Mouse (Mus musculus) neural tube, embryonic 15.5 days (tissue): ENCODE results near the gene Rbm28. TPM values are rescaled to one million over a fixed set of nuclear protein-coding genes. Genes with fewer than 3 reads are reported as not detected.
A peak's percentile ranks its signal among the peaks of the same experiment; 100 is the strongest.

Source experiments
- ATAC-seq: fragments of 200-750 bp; cut with Nextera tagmentation; 2 replicates; pipeline ENCODE4 v1.8.0; 2017; ENCODE audit warnings: mild to moderate bottlenecking, moderate TSS enrichment, moderate library complexity; ENCODE audit not compliant: low FRiP score
- H3K27ac ChIP-seq: fragments of 300-500 bp; sonication (generic); replicated peaks from 2 replicates; pipeline ENCODE4 v1.5.1; 2015; ENCODE audit warnings: mild to moderate bottlenecking, inconsistent platforms
- H3K27me3 ChIP-seq: fragments of 300-500 bp; sonication (generic); replicated peaks from 2 replicates; pipeline ENCODE4 v1.6.1; 2015; ENCODE audit warnings: inconsistent platforms
- H3K36me3 ChIP-seq: fragments of 300-500 bp; sonication (generic); 2 replicates; pipeline ENCODE4 v1.6.1; 2015; ENCODE audit warnings: inconsistent platforms
- H3K4me1 ChIP-seq: fragments of 300-500 bp; sonication (generic); 2 replicates; pipeline ENCODE4 v1.6.1; 2015; ENCODE audit warnings: inconsistent platforms
- H3K4me2 ChIP-seq: fragments of 300-500 bp; sonication (generic); 2 replicates; pipeline ENCODE4 v1.6.1; 2015; ENCODE audit warnings: inconsistent platforms, mild to moderate bottlenecking, moderate library complexity
- H3K4me3 ChIP-seq: fragments of 300-500 bp; sonication (generic); replicated peaks from 2 replicates; pipeline ENCODE4 v1.5.1; 2015; ENCODE audit warnings: mild to moderate bottlenecking, inconsistent platforms
- H3K9ac ChIP-seq: fragments of 300-500 bp; sonication (generic); replicated peaks from 2 replicates; pipeline ENCODE4 v1.6.1; 2015; ENCODE audit warnings: mild to moderate bottlenecking, inconsistent platforms
- H3K9me3 ChIP-seq: fragments of 300-500 bp; sonication (generic); replicated peaks from 2 replicates; pipeline ENCODE4 v1.6.1; 2016; ENCODE audit warnings: inconsistent platforms
- WGBS: fragments of 180-500 bp; shearing (Covaris S2); methylation state at CpG from one replicate; pipeline ENCODE4 v1.1.7; 2015; ENCODE audit warnings: mixed read lengths; 5-methylcytosine and 5-hydroxymethylcytosine counted together
- polyA plus RNA-seq: library from polyadenylated mRNA; unstranded; fragments of >200 nt; fragmentation: Nextera tagmentation; extraction: Ambion mirVana; gene quantifications from 2 replicates; pipeline ENCODE4 v1.2.1, GENCODE M21; 2015

Rbm28 gene
- polyA plus RNA-seq, 1 experiment from 2014 or later: 38.2 TPM

GRCm38 (mm10) chr6:29126878-29127426 lies 37.9 kb downstream of the Rbm28 start:
- Histone ChIP-seq H3K36me3 (peaks cover 73% of the 10 kb centered on the region), H3K9ac (no peak overlapping the region), H3K4me2 (no peak overlapping the region), H3K9me3 (no peaks in the 10 kb centered on the region), H3K27ac (no peak overlapping the region), H3K4me1 (no peaks in the 10 kb centered on the region), H3K4me3 (no peak overlapping the region), H3K27me3 (no peaks in the 10 kb centered on the region)
- no peak for ATAC-seq
- WGBS: 90% methylated on average over 7 of the region's 7 CpGs

- WGBS: 86% methylated on average over 13 of the region's 13 CpGs
- H3K4me3 ChIP-seq: no peak overlapping the region
- H3K4me2 ChIP-seq: no peak overlapping the region
- no peak overlapping the region for H3K9ac ChIP-seq
- no peak overlapping the region for H3K27ac ChIP-seq
- H3K27me3 ChIP-seq: no peaks in the 10 kb centered on the region
- H3K36me3 ChIP-seq: peaks cover 11% of the 10 kb centered on the region
- H3K9me3 ChIP-seq: no peaks in the 10 kb centered on the region
- no peak for ATAC-seq
- 0 out of 2 replicates have a peak, but pooled peaks cover 4% of the 10 kb centered on the region for H3K4me1 ChIP-seq
These were observed 44.8 kb downstream of the Rbm28 start for GRCm38 (mm10) chr6:29119990-29120389.

- no peak for ATAC-seq
- H3K9me3 ChIP-seq: no peaks in the 10 kb centered on the region
- no peaks in the 10 kb centered on the region for H3K27me3 ChIP-seq
- no peak overlapping the region for H3K9ac ChIP-seq
- peaks cover 3% of the 10 kb centered on the region; the same call in 1 of the 2 replicates for H3K36me3 ChIP-seq
- WGBS: 78% methylated on average over 4 of the region's 4 CpGs
- no peak overlapping the region for H3K27ac ChIP-seq
- no peak overlapping the region for H3K4me2 ChIP-seq
- no peak overlapping the region for H3K4me3 ChIP-seq
- H3K4me1 ChIP-seq: 0 out of 2 replicates have a peak, but pooled peaks cover 4% of the 10 kb centered on the region
These were observed 45.8 kb downstream of the Rbm28 start for GRCm38 (mm10) chr6:29118963-29119362.

- Histone ChIP-seq H3K4me3 (no peak overlapping the region), H3K27me3 (no peaks in the 10 kb centered on the region), H3K4me2 (no peak overlapping the region), H3K9me3 (no peaks in the 10 kb centered on the region), H3K4me1 (0 out of 2 replicates have a peak, but pooled peaks cover 4% of the 10 kb centered on the region), H3K27ac (no peak overlapping the region), H3K9ac (no peak overlapping the region), H3K36me3 (no peaks in the 10 kb centered on the region)
- no peak for ATAC-seq
These were observed 46.6 kb downstream of the Rbm28 start for GRCm38 (mm10) chr6:29118231-29118630.

- H3K27me3 ChIP-seq: no peaks in the 10 kb centered on the region
- no peaks in the 10 kb centered on the region for H3K9me3 ChIP-seq
- no peaks in the 10 kb centered on the region for H3K36me3 ChIP-seq
- H3K27ac ChIP-seq: no peak overlapping the region
- 35% methylated on average over 7 of the region's 7 CpGs for WGBS
- ATAC-seq: peak; percentile 57; the same call in 1 of the 2 replicates
- H3K4me3 ChIP-seq: no peak overlapping the region
- H3K9ac ChIP-seq: no peak overlapping the region
- H3K4me1 ChIP-seq: 0 out of 2 replicates have a peak, but pooled peaks cover 4% of the 10 kb centered on the region
- H3K4me2 ChIP-seq: no peak overlapping the region
These were observed 47.2 kb downstream of the Rbm28 start for GRCm38 (mm10) chr6:29117417-29118104.

GRCm38 (mm10) chr6:29115756-29116155 lies 49.0 kb downstream of the Rbm28 start:
- WGBS: 69% methylated on average over 7 of the region's 7 CpGs
- Histone ChIP-seq H3K4me1 (0 out of 2 replicates have a peak, but pooled peaks cover 4% of the 10 kb centered on the region), H3K4me3 (no peak overlapping the region), H3K4me2 (no peak overlapping the region), H3K27me3 (no peaks in the 10 kb centered on the region), H3K27ac (no peak overlapping the region), H3K36me3 (no peaks in the 10 kb centered on the region), H3K9me3 (no peaks in the 10 kb centered on the region), H3K9ac (no peak overlapping the region)
- no peak for ATAC-seq

GRCm38 (mm10) chr6:29111501-29111900 lies 53.3 kb downstream of the Rbm28 start:
- H3K4me1 ChIP-seq: no peaks in the 10 kb centered on the region
- H3K4me2 ChIP-seq: no peak overlapping the region
- H3K4me3 ChIP-seq: no peak overlapping the region
- H3K27me3 ChIP-seq: no peaks in the 10 kb centered on the region
- no peak overlapping the region for H3K9ac ChIP-seq
- ATAC-seq: no peak
- H3K36me3 ChIP-seq: no peaks in the 10 kb centered on the region
- no peak overlapping the region for H3K27ac ChIP-seq
- H3K9me3 ChIP-seq: no peaks in the 10 kb centered on the region
- WGBS: 91% methylated on average over 4 of the region's 4 CpGs

- H3K4me2 ChIP-seq: no peak overlapping the region
- no peak overlapping the region for H3K9ac ChIP-seq
- 46% methylated on average over 1 of the region's 1 CpGs for WGBS
- H3K4me3 ChIP-seq: no peak overlapping the region
- no peaks in the 10 kb centered on the region for H3K4me1 ChIP-seq
- no peaks in the 10 kb centered on the region for H3K36me3 ChIP-seq
- no peaks in the 10 kb centered on the region for H3K9me3 ChIP-seq
- no peak for ATAC-seq
- no peak overlapping the region for H3K27ac ChIP-seq
- H3K27me3 ChIP-seq: no peaks in the 10 kb centered on the region
These were observed 56.4 kb downstream of the Rbm28 start for GRCm38 (mm10) chr6:29108376-29108775.

- Histone ChIP-seq H3K27ac (no peak overlapping the region), H3K36me3 (no peaks in the 10 kb centered on the region), H3K4me3 (no peak overlapping the region), H3K4me2 (no peak overlapping the region), H3K27me3 (no peaks in the 10 kb centered on the region), H3K9ac (no peak overlapping the region), H3K4me1 (no peaks in the 10 kb centered on the region), H3K9me3 (no peaks in the 10 kb centered on the region)
- WGBS: 82% methylated on average over 9 of the region's 9 CpGs
- ATAC-seq: no peak; the same call in 1 of the 2 replicates
These were observed 63.5 kb downstream of the Rbm28 start for GRCm38 (mm10) chr6:29101248-29101864.

GRCm38 (mm10) chr6:29100423-29100822 lies 64.4 kb downstream of the Rbm28 start:
- Histone ChIP-seq H3K4me2 (no peak overlapping the region), H3K36me3 (no peaks in the 10 kb centered on the region), H3K27me3 (no peaks in the 10 kb centered on the region), H3K9me3 (no peaks in the 10 kb centered on the region), H3K4me3 (no peak overlapping the region), H3K4me1 (no peaks in the 10 kb centered on the region), H3K9ac (no peak overlapping the region), H3K27ac (no peak overlapping the region)
- WGBS: 42% methylated on average over 3 of the region's 3 CpGs
- no peak for ATAC-seq

- Histone ChIP-seq H3K9me3 (no peaks in the 10 kb centered on the region), H3K4me2 (no peak overlapping the region), H3K4me1 (no peaks in the 10 kb centered on the region), H3K9ac (no peak overlapping the region), H3K4me3 (no peak overlapping the region), H3K27ac (no peak overlapping the region), H3K27me3 (no peaks in the 10 kb centered on the region), H3K36me3 (no peaks in the 10 kb centered on the region)
- 71% methylated on average over 14 of the region's 14 CpGs for WGBS
- no peak for ATAC-seq
These were observed 65.2 kb downstream of the Rbm28 start for GRCm38 (mm10) chr6:29099536-29100170.
